Mouse (Mus musculus): ENCODE data around the gene Leng9.

GRCm38 (mm10) chr7:4123732-4124131, 26.4 kb downstream of the Leng9 start:
- TF ChIP-seq CTCF (IDR thresholded peaks at IDR 0.05; ENCODE audit: low read depth, low read length) (no peak), POLR2A (IDR thresholded peaks at IDR 0.05; ENCODE audit: insufficient read depth, low read length) (no peak), EP300 (IDR thresholded peaks at IDR 0.05; ENCODE audit: insufficient read depth, low read depth, low read length) (no peak)

Data from ES-Bruce4 (cell line).